Mouse (Mus musculus): ENCODE results near the gene Pak4. TPM values are rescaled to one million over a fixed set of nuclear protein-coding genes. Genes with fewer than 3 reads are reported as not detected.

Pak4 gene
- polyA plus RNA-seq, 1 experiment from 2014 or later: 17.9 TPM

DNA sequence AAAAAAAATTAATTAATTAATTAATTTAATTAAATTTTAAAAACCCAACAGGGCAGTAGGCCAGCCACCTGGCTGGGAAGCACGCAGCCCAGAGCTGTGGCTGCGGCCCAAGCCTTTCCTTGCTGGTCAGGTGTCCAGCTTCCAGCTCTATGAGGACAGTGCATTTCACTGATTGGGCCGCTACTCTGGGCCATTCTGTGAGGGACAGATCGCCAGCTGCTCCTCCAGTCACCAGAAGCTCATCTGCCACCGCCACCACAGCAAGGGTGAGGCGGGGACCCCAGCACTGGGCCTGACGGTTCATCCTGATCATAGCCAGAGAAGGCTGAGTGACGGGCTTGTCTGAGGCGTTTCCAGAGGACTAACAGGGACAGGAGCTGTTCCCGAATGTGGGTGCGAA is 36.0 kb downstream of the Pak4 start:
- 84% methylated on average over 11 of the region's 11 CpGs for WGBS (ENCODE audit: insufficient replicate concordance)
- no peak overlapping the region for H3K4me3 ChIP-seq (replicated peaks)
- peaks cover 87% of the 10 kb centered on the region for H3K36me3 ChIP-seq (replicated peaks)
- ATAC-seq (ENCODE audit: insufficient read depth): no peak
- H3K9ac ChIP-seq: no peak overlapping the region
- no peaks in the 10 kb centered on the region for H3K9me3 ChIP-seq (replicated peaks)
- H3K4me2 ChIP-seq: no peak overlapping the region
- H3K27ac ChIP-seq (replicated peaks): no peak overlapping the region
- H3K4me1 ChIP-seq (replicated peaks): peaks cover 11% of the 10 kb centered on the region
- H3K27me3 ChIP-seq: no peaks in the 10 kb centered on the region

DNA sequence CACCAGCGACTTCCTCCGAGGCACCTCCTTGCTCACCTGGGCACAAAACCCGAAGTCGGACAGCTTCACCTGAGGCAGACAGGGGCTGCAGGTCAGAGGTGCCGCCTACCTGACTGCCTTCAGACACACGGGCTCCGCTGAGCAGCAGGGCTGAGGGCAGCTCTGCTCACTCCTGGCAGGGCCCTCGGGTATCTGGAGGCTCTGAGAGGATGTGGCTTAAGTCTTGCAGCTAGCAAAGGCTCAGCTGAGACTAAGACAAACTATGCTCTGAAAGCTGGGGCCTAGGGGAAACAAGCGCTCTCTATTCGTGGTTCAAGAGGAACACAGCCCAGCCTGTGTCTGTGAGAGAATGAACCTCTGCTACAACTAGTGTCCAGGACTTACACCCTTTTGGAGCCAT is 37.1 kb downstream of the Pak4 start:
- H3K27ac ChIP-seq (replicated peaks): no peak overlapping the region
- no peak overlapping the region for H3K4me3 ChIP-seq (replicated peaks)
- no peak overlapping the region for H3K4me2 ChIP-seq
- 81% methylated on average over 10 of the region's 10 CpGs for WGBS (ENCODE audit: insufficient replicate concordance)
- ATAC-seq (ENCODE audit: insufficient read depth): no peak
- H3K9me3 ChIP-seq (replicated peaks): no peaks in the 10 kb centered on the region
- peaks cover 76% of the 10 kb centered on the region for H3K36me3 ChIP-seq (replicated peaks)
- no peaks in the 10 kb centered on the region for H3K27me3 ChIP-seq
- peaks cover 11% of the 10 kb centered on the region for H3K4me1 ChIP-seq (replicated peaks)
- no peak overlapping the region for H3K9ac ChIP-seq

DNA sequence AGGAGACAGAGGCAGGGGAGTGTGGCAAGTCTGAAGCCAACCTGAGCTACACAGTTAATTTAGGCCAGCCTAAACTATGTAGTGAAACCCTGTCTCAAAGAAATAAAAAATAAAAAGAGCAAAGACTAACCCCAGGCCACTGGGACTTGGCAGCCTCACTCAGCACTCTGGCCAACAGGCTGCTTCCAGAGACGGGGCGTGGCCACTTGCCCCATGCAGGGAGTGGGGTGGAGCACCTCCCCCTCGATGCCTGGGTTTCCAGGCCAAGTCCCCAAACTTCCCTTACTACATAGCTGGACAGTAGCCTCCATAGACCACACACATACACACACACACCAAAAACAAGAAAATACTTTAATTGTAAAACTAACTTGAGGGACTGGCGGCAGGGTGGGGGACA is 39.5 kb downstream of the Pak4 start:
- no peak for ATAC-seq (ENCODE audit: insufficient read depth)
- Histone ChIP-seq H3K27ac (replicated peaks) (no peak overlapping the region), H3K9me3 (replicated peaks) (no peaks in the 10 kb centered on the region), H3K27me3 (no peaks in the 10 kb centered on the region), H3K9ac (no peak overlapping the region), H3K36me3 (replicated peaks) (peaks cover 52% of the 10 kb centered on the region), H3K4me1 (replicated peaks) (peaks cover 11% of the 10 kb centered on the region), H3K4me2 (no peak overlapping the region), H3K4me3 (replicated peaks) (no peak overlapping the region)
- 50% methylated on average over 4 of the region's 4 CpGs for WGBS (ENCODE audit: insufficient replicate concordance)

DNA sequence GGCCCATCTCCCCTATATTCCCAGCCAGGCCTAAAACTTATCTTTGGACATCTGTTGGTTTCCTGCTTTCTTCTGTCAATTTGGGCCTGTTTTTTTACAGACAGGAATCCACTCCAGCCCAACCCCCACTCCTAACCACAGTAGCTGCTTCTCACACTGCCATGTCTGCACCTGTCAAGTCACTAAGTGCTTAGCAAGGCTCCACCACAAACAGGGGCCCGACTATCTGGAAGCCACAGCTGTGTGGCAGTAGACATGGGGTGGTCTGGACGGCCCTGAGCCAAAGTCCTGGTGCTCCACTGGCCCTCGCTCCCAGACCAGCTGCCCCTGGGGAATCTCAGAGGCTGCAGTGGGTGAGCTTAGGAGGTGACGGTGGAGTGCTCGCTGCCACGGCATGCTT is 40.3 kb downstream of the Pak4 start:
- WGBS (ENCODE audit: insufficient replicate concordance): 27% methylated on average over 6 of the region's 6 CpGs
- no peak overlapping the region for H3K4me2 ChIP-seq

DNA sequence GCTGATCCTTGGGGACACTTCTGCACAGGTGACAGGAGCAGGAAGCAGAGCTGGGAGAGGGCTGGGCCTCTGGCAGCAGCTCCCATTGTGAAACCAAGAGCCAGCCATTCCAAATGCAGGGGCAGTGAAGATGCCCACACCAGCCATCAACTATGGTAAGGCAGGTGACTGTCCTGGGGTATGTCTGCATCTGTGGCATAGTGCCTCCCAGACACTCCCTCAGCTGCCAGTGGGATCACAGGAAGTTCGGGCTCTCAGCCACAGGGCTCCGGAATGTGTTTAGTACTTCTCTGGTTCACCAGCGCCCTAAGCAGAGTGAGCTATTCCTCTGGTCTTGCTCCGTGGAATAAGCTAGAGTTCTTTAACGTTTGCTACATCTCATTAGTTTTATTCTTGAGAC is 40.9 kb downstream of the Pak4 start:
- no peak overlapping the region for H3K27ac ChIP-seq (replicated peaks)
- 56% methylated on average over 5 of the region's 5 CpGs for WGBS (ENCODE audit: insufficient replicate concordance)

More for the DNA sequence above, 40.3 kb downstream of the Pak4 start:
- Histone ChIP-seq H3K9ac (no peak overlapping the region), H3K36me3 (replicated peaks) (peaks cover 45% of the 10 kb centered on the region), H3K4me1 (replicated peaks) (peaks cover 11% of the 10 kb centered on the region), H3K4me3 (replicated peaks) (no peak overlapping the region), H3K27me3 (no peaks in the 10 kb centered on the region), H3K9me3 (replicated peaks) (no peaks in the 10 kb centered on the region), H3K27ac (replicated peaks) (no peak overlapping the region)
- no peak for ATAC-seq (ENCODE audit: insufficient read depth)

DNA sequence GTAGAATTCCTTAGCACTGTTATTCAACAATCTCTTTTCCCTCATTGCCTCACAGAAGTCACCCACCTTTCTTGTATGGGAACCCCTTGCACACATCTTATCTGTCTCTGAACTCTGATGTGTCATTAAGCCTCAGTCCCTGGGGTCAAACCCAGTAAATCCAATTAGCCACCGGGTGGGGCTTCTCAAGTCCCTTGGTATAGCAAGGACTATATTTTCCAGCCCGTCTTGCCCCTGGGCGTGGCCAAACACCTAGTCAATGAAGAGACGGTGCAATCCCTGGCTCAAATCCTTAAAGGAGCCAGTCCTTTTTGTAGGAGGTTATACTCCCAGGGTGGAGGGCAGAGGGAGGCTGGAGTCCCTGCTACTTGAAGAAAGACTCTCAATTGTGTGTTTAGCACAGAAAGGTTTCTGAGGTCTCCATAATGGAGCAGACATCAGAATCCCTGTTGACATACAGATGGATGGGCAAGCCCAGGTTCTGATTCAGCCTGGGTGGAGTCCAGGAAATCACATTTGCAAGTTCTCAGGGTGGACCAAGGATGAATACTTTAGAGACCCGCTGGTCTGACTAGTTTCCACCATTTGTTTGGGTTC is 41.9 kb downstream of the Pak4 start:
- H3K36me3 ChIP-seq (replicated peaks): peaks cover 31% of the 10 kb centered on the region
- H3K4me2 ChIP-seq: no peak overlapping the region
- H3K4me3 ChIP-seq (replicated peaks): no peak overlapping the region
- no peaks in the 10 kb centered on the region for H3K9me3 ChIP-seq (replicated peaks)
- no peaks in the 10 kb centered on the region for H3K27me3 ChIP-seq
- ATAC-seq (ENCODE audit: insufficient read depth): no peak
- no peak overlapping the region for H3K9ac ChIP-seq
- no peak overlapping the region for H3K27ac ChIP-seq (replicated peaks)
- peaks cover 11% of the 10 kb centered on the region for H3K4me1 ChIP-seq (replicated peaks)
- WGBS (ENCODE audit: insufficient replicate concordance): 27% methylated on average over 5 of the region's 5 CpGs

More for the DNA sequence above, 40.9 kb downstream of the Pak4 start:
- Histone ChIP-seq H3K9ac (no peak overlapping the region), H3K27me3 (no peaks in the 10 kb centered on the region), H3K4me1 (replicated peaks) (peaks cover 11% of the 10 kb centered on the region), H3K4me3 (replicated peaks) (no peak overlapping the region), H3K9me3 (replicated peaks) (no peaks in the 10 kb centered on the region), H3K4me2 (no peak overlapping the region), H3K36me3 (replicated peaks) (peaks cover 38% of the 10 kb centered on the region)
- no peak for ATAC-seq (ENCODE audit: insufficient read depth)

DNA sequence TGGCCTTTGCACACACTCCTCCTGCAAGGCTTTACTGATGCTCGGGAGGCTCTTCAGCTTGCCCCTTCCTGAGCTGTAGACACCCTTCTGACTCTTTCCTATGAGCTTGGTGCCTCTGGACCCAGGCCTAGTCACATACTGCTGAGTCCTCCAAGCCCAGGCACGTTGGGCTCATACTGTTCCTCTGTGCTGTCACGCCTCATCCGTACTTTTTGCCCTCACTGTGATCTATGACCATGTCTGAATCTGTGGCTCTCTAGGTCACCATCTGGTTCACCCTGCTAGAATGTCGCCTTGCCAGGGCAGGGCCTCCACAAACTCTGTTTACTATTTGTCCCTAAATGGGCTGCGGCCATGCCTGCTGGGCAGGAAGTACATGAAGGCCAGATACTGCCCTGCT is 44.9 kb downstream of the Pak4 start:
- 71% methylated on average over 6 of the region's 6 CpGs for WGBS (ENCODE audit: insufficient replicate concordance)
- no peak overlapping the region for H3K9ac ChIP-seq
- no peak overlapping the region for H3K4me3 ChIP-seq (replicated peaks)
- H3K9me3 ChIP-seq (replicated peaks): no peaks in the 10 kb centered on the region
- no peak overlapping the region for H3K4me2 ChIP-seq
- peaks cover 6% of the 10 kb centered on the region for H3K27me3 ChIP-seq
- H3K36me3 ChIP-seq (replicated peaks): 0 out of 2 replicates have a peak, but pooled peaks cover 4% of the 10 kb centered on the region
- peaks cover 4% of the 10 kb centered on the region for H3K4me1 ChIP-seq (replicated peaks)
- H3K27ac ChIP-seq (replicated peaks): no peak overlapping the region
- no peak for ATAC-seq (ENCODE audit: insufficient read depth)

DNA sequence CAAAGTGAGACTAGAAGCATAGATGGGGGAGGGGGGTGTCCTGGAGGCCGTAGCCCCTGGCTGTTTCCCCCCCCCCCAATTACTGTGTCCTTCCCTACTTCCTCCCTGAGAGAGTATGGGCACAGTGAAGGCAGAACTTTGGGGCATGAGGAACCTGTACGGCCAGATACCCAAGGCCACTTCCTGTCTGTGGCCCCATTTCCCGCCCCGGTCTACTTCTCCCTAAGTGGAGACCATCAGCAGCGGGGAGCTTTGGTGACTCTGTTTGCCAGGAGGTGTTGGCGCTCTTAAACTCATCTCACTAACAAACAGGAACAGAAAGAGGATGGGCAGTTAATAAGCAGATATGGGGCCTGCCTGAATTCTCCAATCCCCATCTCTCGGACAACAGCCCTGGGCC is 50.4 kb downstream of the Pak4 start:
- no peak overlapping the region for H3K27ac ChIP-seq (replicated peaks)
- 16% methylated on average over 7 of the region's 7 CpGs for WGBS (ENCODE audit: insufficient replicate concordance)
- ATAC-seq (ENCODE audit: insufficient read depth): no peak
- H3K9ac ChIP-seq: no peak overlapping the region
- H3K36me3 ChIP-seq (replicated peaks): no peaks in the 10 kb centered on the region
- H3K4me1 ChIP-seq (replicated peaks): peaks cover 17% of the 10 kb centered on the region; the same call in 1 of the 2 replicates
- no peak overlapping the region for H3K4me3 ChIP-seq (replicated peaks)
- H3K4me2 ChIP-seq: peak overlapping the region; percentile 38
- peaks cover 61% of the 10 kb centered on the region for H3K27me3 ChIP-seq
- H3K9me3 ChIP-seq (replicated peaks): no peaks in the 10 kb centered on the region

DNA sequence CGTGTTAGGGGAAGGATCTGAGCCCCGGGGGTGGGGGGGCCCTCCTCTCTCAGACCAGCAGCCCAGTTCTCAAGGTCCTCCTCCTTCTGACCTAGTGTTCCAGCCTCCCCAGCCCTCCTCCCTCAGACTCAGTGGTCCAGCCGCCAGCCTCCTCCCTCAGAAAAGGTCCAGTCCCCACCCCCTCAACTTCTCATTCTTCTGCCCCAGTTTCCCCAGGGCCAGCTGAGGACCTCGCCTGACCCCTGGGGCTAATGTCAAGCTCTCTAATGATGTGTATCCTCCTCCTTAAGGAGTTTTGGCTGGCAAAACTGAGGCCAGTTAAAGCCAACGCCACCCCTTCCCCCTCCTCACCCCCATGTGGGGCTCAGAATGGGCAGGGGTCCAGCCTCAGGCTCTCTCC is 50.8 kb downstream of the Pak4 start, which contains the start of gene Nccrp1:
Nccrp1 (minus strand) TSS at position 101 of the 400 bp plus-strand sequence.
- Histone ChIP-seq H3K9me3 (replicated peaks) (no peaks in the 10 kb centered on the region), H3K4me2 (peak within 1 kb of the TSS; percentile 38), H3K27ac (replicated peaks) (no peak within 1 kb of the TSS), H3K36me3 (replicated peaks) (no peaks in the 10 kb centered on the region), H3K9ac (no peak within 1 kb of the TSS), H3K4me1 (replicated peaks) (peaks cover 17% of the 10 kb centered on the region; the same call in 1 of the 2 replicates), H3K27me3 (peaks cover 61% of the 10 kb centered on the region), H3K4me3 (replicated peaks) (0 out of 2 replicates have a peak within 1 kb of the TSS, but pooled peaks have one; percentile 8)
- 5% methylated on average over 5 of the region's 5 CpGs for WGBS (ENCODE audit: insufficient replicate concordance)
- no peak for ATAC-seq (ENCODE audit: insufficient read depth)

DNA sequence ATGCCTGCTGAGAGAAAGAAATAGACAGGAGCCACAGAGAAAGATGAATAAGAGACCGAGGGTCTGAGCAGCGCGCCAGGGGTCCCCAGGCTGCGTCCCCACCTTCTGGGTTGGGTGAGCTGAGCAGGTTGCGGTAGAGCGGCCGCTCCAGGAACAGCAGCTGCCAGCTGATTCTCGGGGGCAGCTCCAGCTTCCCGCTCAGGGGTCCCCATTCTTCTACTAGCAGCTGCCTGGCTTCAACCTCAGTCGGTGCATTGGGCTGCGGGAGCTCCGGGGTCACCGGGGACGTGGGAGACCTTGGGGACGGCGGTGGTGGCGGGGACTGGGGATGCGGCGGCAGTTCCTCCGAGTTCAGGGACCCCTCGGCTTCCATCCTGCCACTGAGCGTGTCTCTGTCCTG is 51.3 kb downstream of the Pak4 start:
- ATAC-seq (ENCODE audit: insufficient read depth): no peak
- H3K36me3 ChIP-seq (replicated peaks): no peaks in the 10 kb centered on the region
- H3K27me3 ChIP-seq: peaks cover 61% of the 10 kb centered on the region
- H3K4me3 ChIP-seq (replicated peaks): 0 out of 2 replicates have a peak overlapping the region, but pooled peaks have one; percentile 8
- H3K9me3 ChIP-seq (replicated peaks): no peaks in the 10 kb centered on the region
- peak overlapping the region; percentile 38 for H3K4me2 ChIP-seq
- H3K27ac ChIP-seq (replicated peaks): no peak overlapping the region
- WGBS (ENCODE audit: insufficient replicate concordance): 2% methylated on average over 22 of the region's 22 CpGs
- H3K9ac ChIP-seq: no peak overlapping the region
- peaks cover 17% of the 10 kb centered on the region; the same call in 1 of the 2 replicates for H3K4me1 ChIP-seq (replicated peaks)

DNA sequence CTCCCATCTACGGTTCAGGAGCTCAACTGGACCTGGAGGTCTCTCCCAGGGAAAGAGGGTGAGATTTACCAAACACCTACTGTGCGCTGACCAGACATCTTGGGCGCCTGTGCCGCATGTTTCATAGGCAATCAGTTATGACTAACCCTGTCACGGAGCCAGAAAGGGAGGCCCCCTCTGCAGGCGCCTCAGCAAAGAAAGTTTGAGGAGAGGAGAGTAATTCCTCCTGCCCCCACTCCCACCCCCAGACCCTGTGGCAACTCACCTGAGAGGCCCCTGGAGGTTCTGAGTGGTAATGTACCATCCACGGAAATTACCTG is 52.1 kb downstream of the Pak4 start:
- H3K9me3 ChIP-seq (replicated peaks): no peaks in the 10 kb centered on the region
- peaks cover 17% of the 10 kb centered on the region; the same call in 1 of the 2 replicates for H3K4me1 ChIP-seq (replicated peaks)
- no peak overlapping the region for H3K4me2 ChIP-seq
- no peak overlapping the region for H3K4me3 ChIP-seq (replicated peaks)
- no peaks in the 10 kb centered on the region for H3K36me3 ChIP-seq (replicated peaks)
- WGBS (ENCODE audit: insufficient replicate concordance): 48% methylated on average over 7 of the region's 7 CpGs
- H3K27me3 ChIP-seq: peaks cover 61% of the 10 kb centered on the region
- ATAC-seq (ENCODE audit: insufficient read depth): no peak
- no peak overlapping the region for H3K9ac ChIP-seq
- H3K27ac ChIP-seq (replicated peaks): no peak overlapping the region
